Mouse (Mus musculus) kidney, embryonic 15.5 days (tissue): Measurements from ENCODE around the gene Kcng1. TPM values are rescaled to one million over a fixed set of nuclear protein-coding genes. Genes with fewer than 3 reads are reported as not detected.

Source experiments
- ATAC-seq: fragments of 200-750 bp; cut with Nextera tagmentation; replicated peaks from 2 replicates; pipeline ENCODE4 v1.8.0; 2017; ENCODE audit warnings: moderate TSS enrichment; ENCODE audit not compliant: low FRiP score
- H3K27ac ChIP-seq: fragments of 300-500 bp; sonication (generic); 2 replicates; pipeline ENCODE4 v1.5.1; 2015; ENCODE audit warnings: mild to moderate bottlenecking, inconsistent platforms
- H3K27me3 ChIP-seq: fragments of 300-500 bp; sonication (generic); 2 replicates; pipeline ENCODE4 v1.6.1; 2015; ENCODE audit warnings: inconsistent platforms
- H3K36me3 ChIP-seq: fragments of 300-500 bp; sonication (generic); 2 replicates; pipeline ENCODE4 v1.6.1; 2015; ENCODE audit warnings: inconsistent platforms
- H3K4me1 ChIP-seq: fragments of 300-500 bp; sonication (generic); 2 replicates; pipeline ENCODE4 v1.6.1; 2015; ENCODE audit warnings: inconsistent platforms
- H3K4me2 ChIP-seq: fragments of 300-500 bp; sonication (generic); 2 replicates; pipeline ENCODE4 v1.6.1; 2015; ENCODE audit warnings: moderate library complexity, mild to moderate bottlenecking, inconsistent platforms
- H3K4me3 ChIP-seq: fragments of 300-500 bp; sonication (generic); replicated peaks from 2 replicates; pipeline ENCODE4 v1.5.1; 2015; ENCODE audit warnings: mild to moderate bottlenecking, inconsistent platforms
- H3K9ac ChIP-seq: fragments of 300-500 bp; sonication (generic); 2 replicates; pipeline ENCODE4 v1.6.1; 2015; ENCODE audit warnings: mild to moderate bottlenecking, inconsistent platforms
- H3K9me3 ChIP-seq: fragments of 300-500 bp; sonication (generic); replicated peaks from 2 replicates; pipeline ENCODE4 v1.6.1; 2016; ENCODE audit warnings: inconsistent platforms
- WGBS: fragments of 180-500 bp; shearing (Covaris S2); methylation state at CpG from one replicate; pipeline ENCODE4 v1.1.7; 2015; ENCODE audit warnings: mixed read lengths; 5-methylcytosine and 5-hydroxymethylcytosine counted together
- polyA plus RNA-seq: library from polyadenylated mRNA; unstranded; fragments of >200 nt; fragmentation: Nextera tagmentation; extraction: Ambion mirVana; gene quantifications from 2 replicates; pipeline ENCODE4 v1.2.1, GENCODE M21; 2015

The Kcng1 gene
- polyA plus RNA-seq, 1 experiment from 2014 or later: 3.1 TPM

GRCm38 (mm10) chr2:168231471-168231829 lies 50.1 kb downstream of the Kcng1 start:
- H3K9me3 ChIP-seq: no peaks in the 10 kb centered on the region
- WGBS: 64% methylated on average over 33 of the region's 33 CpGs
- H3K27ac ChIP-seq: no peak overlapping the region
- H3K9ac ChIP-seq: peak overlapping the region; percentile 78
- H3K4me3 ChIP-seq: peak overlapping the region; percentile 68
- peaks cover 39% of the 10 kb centered on the region for H3K4me1 ChIP-seq
- peaks cover 33% of the 10 kb centered on the region for H3K36me3 ChIP-seq
- H3K27me3 ChIP-seq: no peaks in the 10 kb centered on the region
- ATAC-seq: no peak
- peak overlapping the region; percentile 99 for H3K4me2 ChIP-seq

- peak overlapping the region; percentile 78 for H3K9ac ChIP-seq
- peaks cover 39% of the 10 kb centered on the region for H3K4me1 ChIP-seq
- 3% methylated on average over 87 of the region's 105 CpGs for WGBS
- H3K9me3 ChIP-seq: no peaks in the 10 kb centered on the region
- H3K4me2 ChIP-seq: peak overlapping the region; percentile 99
- H3K27me3 ChIP-seq: no peaks in the 10 kb centered on the region
- peaks cover 38% of the 10 kb centered on the region for H3K36me3 ChIP-seq
- H3K4me3 ChIP-seq: peak overlapping the region; percentile 68
- peak; percentile 69 for ATAC-seq
- H3K27ac ChIP-seq: peak overlapping the region; percentile 98
Observed at GRCm38 (mm10) chr2:168230773-168231470, 50.6 kb downstream of the Kcng1 start.

GRCm38 (mm10) chr2:168230026-168230728 lies 51.4 kb downstream of the Kcng1 start, which contains the start of the genes Gm20716, Dpm1 and Mocs3:
Gene Gm20716, minus strand, starts transcription at chr2:168230364.
Gene Dpm1, minus strand, starts transcription at chr2:168230591.
Gene Mocs3, plus strand, starts transcription at chr2:168230622.
- WGBS: under 1% methylated on average over 73 of the region's 73 CpGs

GRCm38 (mm10) chr2:168229116-168230025 lies 52.2 kb downstream of the Kcng1 start:
- H3K36me3 ChIP-seq: peaks cover 51% of the 10 kb centered on the region
- peak overlapping the region; percentile 68 for H3K4me3 ChIP-seq
- 0 out of 2 replicates have a peak overlapping the region, but pooled peaks have one; percentile 98 for H3K27ac ChIP-seq
- no peaks in the 10 kb centered on the region for H3K9me3 ChIP-seq
- 19% methylated on average over 41 of the region's 41 CpGs for WGBS
- peaks cover 39% of the 10 kb centered on the region for H3K4me1 ChIP-seq
- peak overlapping the region; percentile 99 for H3K4me2 ChIP-seq
- no peaks in the 10 kb centered on the region for H3K27me3 ChIP-seq
- ATAC-seq: no peak; the same call in 1 of the 2 replicates
- H3K9ac ChIP-seq: peak overlapping the region; percentile 78

More at GRCm38 (mm10) chr2:168230026-168230728, 51.4 kb downstream of the Kcng1 start, which contains the start of the genes Gm20716, Dpm1 and Mocs3:
- H3K4me2 ChIP-seq: peak within 1 kb of the TSS; percentile 99
- peak; percentile 85 for ATAC-seq
- H3K4me3 ChIP-seq: peak within 1 kb of the TSS; percentile 68
- H3K27me3 ChIP-seq: no peaks in the 10 kb centered on the region
- peak within 1 kb of the TSS; percentile 78 for H3K9ac ChIP-seq
- H3K27ac ChIP-seq: peak within 1 kb of the TSS; percentile 98
- H3K4me1 ChIP-seq: peaks cover 39% of the 10 kb centered on the region
- H3K9me3 ChIP-seq: no peaks in the 10 kb centered on the region
- H3K36me3 ChIP-seq: peaks cover 45% of the 10 kb centered on the region

DNA sequence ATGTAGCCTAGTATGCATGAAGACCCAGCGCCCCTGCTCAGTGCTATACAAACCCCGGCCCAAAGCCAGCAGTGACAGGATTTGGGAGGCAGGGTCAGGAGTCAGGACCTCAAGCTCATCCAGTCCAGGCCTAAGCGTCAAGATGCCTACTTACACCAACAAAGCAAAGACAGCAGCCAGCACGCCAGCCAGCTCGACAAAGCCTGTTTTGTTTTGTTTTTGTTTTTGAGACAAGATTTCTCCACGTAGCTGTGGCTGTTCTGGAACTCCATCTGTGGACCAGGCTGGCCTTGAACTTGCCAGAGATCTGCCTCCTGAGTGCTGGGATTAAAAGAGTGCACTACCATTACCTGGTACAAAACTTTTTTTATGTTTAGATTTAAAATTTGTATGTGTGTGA lies 58.2 kb downstream of the Kcng1 start:
- Histone ChIP-seq H3K27me3 (no peaks in the 10 kb centered on the region), H3K36me3 (peaks cover 79% of the 10 kb centered on the region), H3K4me1 (peaks cover 8% of the 10 kb centered on the region)

GRCm38 (mm10) chr2:168213788-168214397 lies 67.6 kb downstream of the Kcng1 start:
- Histone ChIP-seq H3K4me1 (no peaks in the 10 kb centered on the region), H3K9ac (no peak overlapping the region), H3K4me2 (no peak overlapping the region), H3K9me3 (no peaks in the 10 kb centered on the region), H3K27ac (no peak overlapping the region), H3K27me3 (no peaks in the 10 kb centered on the region), H3K4me3 (no peak overlapping the region), H3K36me3 (peaks cover 95% of the 10 kb centered on the region)
- WGBS: 51% methylated on average over 5 of the region's 5 CpGs
- ATAC-seq: no peak

More for the DNA sequence above, 58.2 kb downstream of the Kcng1 start:
- H3K9me3 ChIP-seq: no peaks in the 10 kb centered on the region
- no peak overlapping the region for H3K9ac ChIP-seq
- 88% methylated on average over 6 of the region's 6 CpGs for WGBS
- ATAC-seq: no peak
- H3K4me2 ChIP-seq: no peak overlapping the region
- no peak overlapping the region for H3K27ac ChIP-seq
- no peak overlapping the region for H3K4me3 ChIP-seq

Other genes with a start within 250 kb of the Kcng1 start
- 19.0 and 20.4 TPM in 2 replicates for gene Pard6b, start 200.7 kb downstream of the Kcng1 start, polyA plus RNA-seq
- 1.5 and 4.1 TPM in 2 replicates for gene Adnp, start 74.6 kb downstream of the Kcng1 start, polyA plus RNA-seq
- 19.3 and 19.5 TPM in 2 replicates for gene Gm20716, start 51.4 kb downstream of the Kcng1 start, polyA plus RNA-seq
- 85.6 and 107 TPM in 2 replicates for gene Dpm1, start 51.1 kb downstream of the Kcng1 start, polyA plus RNA-seq
- 6.3 and 6.9 TPM in 2 replicates for gene Mocs3, start 51.1 kb downstream of the Kcng1 start, polyA plus RNA-seq